Mouse (Mus musculus) forebrain, embryonic 13.5 days (tissue): ENCODE results near the gene Nt5m. TPM values are rescaled to one million over a fixed set of nuclear protein-coding genes. Genes with fewer than 3 reads are reported as not detected.
"Not testable (repeated sequence)": the region's sequence is repeated elsewhere in the genome, so short reads cannot be mapped to it uniquely, and the experiment has no call there.

Source experiments
- ATAC-seq: fragments of 200-750 bp; cut with Nextera tagmentation; 2 replicates; pipeline ENCODE4 v1.8.0; 2017
- H3K27ac ChIP-seq: fragments of 300-500 bp; sonication (generic); 2 replicates; pipeline ENCODE4 v1.5.1; 2015; ENCODE audit warnings: inconsistent platforms, mild to moderate bottlenecking, moderate library complexity
- H3K27me3 ChIP-seq: fragments of 300-500 bp; sonication (generic); 2 replicates; pipeline ENCODE4 v1.6.1; 2015; ENCODE audit warnings: mild to moderate bottlenecking, inconsistent platforms
- H3K36me3 ChIP-seq: fragments of 300-500 bp; sonication (generic); 2 replicates; pipeline ENCODE4 v1.6.1; 2015; ENCODE audit warnings: mild to moderate bottlenecking, inconsistent platforms; ENCODE audit not compliant: poor library complexity, severe bottlenecking
- H3K4me1 ChIP-seq: fragments of 300-500 bp; sonication (generic); 2 replicates; pipeline ENCODE4 v1.6.1; 2015; ENCODE audit warnings: inconsistent platforms
- H3K4me2 ChIP-seq: fragments of 300-500 bp; sonication (generic); 2 replicates; pipeline ENCODE4 v1.6.1; 2015; ENCODE audit warnings: inconsistent platforms, mild to moderate bottlenecking, moderate library complexity
- H3K4me3 ChIP-seq: fragments of 300-500 bp; sonication (generic); 2 replicates; pipeline ENCODE4 v1.5.1; 2015; ENCODE audit warnings: mild to moderate bottlenecking, inconsistent platforms
- H3K9ac ChIP-seq: fragments of 300-500 bp; sonication (generic); 2 replicates; pipeline ENCODE4 v1.6.1; 2015; ENCODE audit warnings: mild to moderate bottlenecking, inconsistent platforms
- H3K9me3 ChIP-seq: fragments of 300-500 bp; sonication (generic); replicated peaks from 2 replicates; pipeline ENCODE4 v1.6.1; 2016; ENCODE audit warnings: inconsistent platforms
- WGBS: fragments of 180-500 bp; shearing (Covaris S2); methylation state at CpG from one replicate; pipeline ENCODE4 v1.1.7; 2015; 5-methylcytosine and 5-hydroxymethylcytosine counted together
- polyA plus RNA-seq: library from polyadenylated mRNA; unstranded; fragments of >200 nt; fragmentation: Nextera tagmentation; extraction: Ambion mirVana; gene quantifications from 2 replicates; pipeline ENCODE4 v1.2.1, GENCODE M21; 2015

The Nt5m gene
- polyA plus RNA-seq, 1 experiment from 2014 or later, result 46.6 TPM

DNA sequence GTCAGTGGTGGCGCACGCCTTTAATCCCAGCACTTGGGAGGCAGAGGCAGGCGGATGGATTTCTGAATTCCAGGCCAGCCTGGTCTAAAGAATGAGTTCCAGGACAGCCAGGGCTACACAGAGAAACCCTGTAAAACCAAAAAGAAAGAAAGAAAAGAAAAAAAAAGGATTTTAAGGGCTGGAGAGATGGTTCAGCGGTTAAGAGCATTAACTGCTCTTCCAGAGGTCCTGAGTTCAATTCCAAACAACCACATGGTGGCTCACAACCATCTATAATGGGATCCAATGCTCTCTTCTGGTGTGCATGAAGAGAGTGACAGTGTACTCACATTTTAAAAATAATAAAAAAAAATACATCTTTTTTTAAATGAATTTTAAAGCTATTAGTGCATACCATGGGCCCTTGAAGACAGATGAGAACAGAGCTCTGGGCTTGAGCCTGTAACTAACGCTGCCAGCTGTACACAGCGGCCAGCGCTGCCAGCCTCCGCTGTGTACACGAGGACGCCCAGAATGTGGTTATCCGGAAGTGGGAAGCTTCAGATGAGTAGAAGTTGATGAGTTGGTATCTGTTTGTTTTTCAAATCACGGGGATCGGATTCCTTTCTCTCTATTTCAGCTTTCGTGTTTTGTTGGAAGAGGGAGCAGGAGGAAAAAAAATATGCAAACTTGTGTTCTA, 28.6 kb upstream of the Nt5m start:
- WGBS, result 68% methylated on average over 14 of the region's 14 CpGs
- Histone ChIP-seq H3K9ac (peak overlapping the region; percentile 80), H3K4me2 (peak overlapping the region; percentile 88), H3K27ac (peak overlapping the region; percentile 97), H3K4me1 (peaks cover 12% of the 10 kb centered on the region), H3K27me3 (no peaks in the 10 kb centered on the region), H3K4me3 (peak overlapping the region; percentile 83), H3K36me3 (peaks cover 25% of the 10 kb centered on the region), H3K9me3 (no peaks in the 10 kb centered on the region)
- ATAC-seq, result no peak

DNA sequence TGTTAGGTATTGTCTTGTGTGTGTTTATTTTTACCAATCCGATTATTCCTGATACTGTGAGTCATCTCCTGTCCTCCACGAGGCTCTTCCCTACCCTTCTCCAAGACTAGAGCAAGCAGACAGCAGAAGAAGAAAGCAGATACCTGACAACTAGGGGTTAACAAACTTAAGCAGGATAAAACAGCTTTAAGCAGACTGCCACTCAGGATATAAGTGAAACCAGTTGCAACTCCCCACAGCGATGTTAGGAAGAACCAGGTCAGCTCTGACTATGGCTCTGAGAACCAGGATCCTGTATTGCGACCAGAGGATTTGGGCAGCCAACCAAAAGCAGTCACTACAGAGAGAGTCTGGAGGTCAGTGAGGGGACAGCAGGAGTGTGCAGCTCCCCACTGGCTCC, 28.0 kb upstream of the Nt5m start:
- no peak overlapping the region for H3K4me3 ChIP-seq
- H3K36me3 ChIP-seq, result peaks cover 25% of the 10 kb centered on the region
- 79% methylated on average over 4 of the region's 4 CpGs for WGBS
- H3K4me1 ChIP-seq, result peaks cover 12% of the 10 kb centered on the region
- H3K9me3 ChIP-seq, result no peaks in the 10 kb centered on the region
- H3K27ac ChIP-seq, result no peak overlapping the region
- ATAC-seq, result no peak
- H3K9ac ChIP-seq, result no peak overlapping the region
- H3K4me2 ChIP-seq, result no peak overlapping the region
- H3K27me3 ChIP-seq, result no peaks in the 10 kb centered on the region

DNA sequence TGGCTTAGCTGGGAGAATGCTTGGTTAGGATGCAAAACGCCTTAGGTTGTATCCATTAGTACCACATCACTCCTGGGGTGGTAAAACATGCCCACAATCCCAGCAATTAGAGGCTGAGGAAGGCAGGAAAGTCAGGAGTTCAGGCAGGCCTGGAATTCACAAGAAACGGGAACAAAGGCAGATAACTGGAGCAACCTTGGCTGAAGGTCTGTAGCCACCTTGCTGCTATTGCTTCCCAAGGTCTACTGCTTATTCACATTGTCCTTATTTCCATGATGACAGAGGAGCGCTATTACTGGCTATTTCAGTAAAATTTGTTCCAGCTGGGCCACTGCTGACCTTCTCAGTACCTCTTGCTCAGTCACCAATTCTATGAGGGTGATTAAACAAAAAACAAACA, 26.0 kb upstream of the Nt5m start:
- ATAC-seq, result no peak
- 80% methylated on average over 3 of the region's 3 CpGs for WGBS
- no peak overlapping the region for H3K4me2 ChIP-seq
- peaks cover 30% of the 10 kb centered on the region for H3K36me3 ChIP-seq
- no peak overlapping the region for H3K9ac ChIP-seq
- no peaks in the 10 kb centered on the region for H3K9me3 ChIP-seq
- no peaks in the 10 kb centered on the region for H3K27me3 ChIP-seq
- H3K4me1 ChIP-seq, result peaks cover 10% of the 10 kb centered on the region
- H3K4me3 ChIP-seq, result no peak overlapping the region
- no peak overlapping the region for H3K27ac ChIP-seq

DNA sequence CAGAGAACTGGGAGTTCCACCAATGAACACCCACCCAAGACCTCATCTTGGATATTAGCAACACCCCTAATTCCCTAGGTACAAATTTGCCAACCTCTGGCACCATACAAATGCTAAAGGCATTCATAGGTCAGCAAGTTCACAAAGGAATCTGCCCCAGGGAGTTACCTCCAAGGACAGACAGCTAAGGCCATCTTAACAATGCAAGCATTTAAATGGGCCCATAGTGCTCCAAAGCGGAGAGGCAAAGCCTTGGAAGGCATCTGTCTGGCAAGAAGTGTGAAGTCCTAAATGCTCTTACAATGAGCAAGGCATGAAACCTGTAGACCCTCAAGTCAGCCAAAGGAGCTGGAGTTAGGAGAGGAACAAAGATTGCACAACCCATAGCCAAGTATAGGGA, 24.9 kb upstream of the Nt5m start:
- Histone ChIP-seq H3K4me2 (no peak overlapping the region), H3K27ac (no peak overlapping the region), H3K4me3 (no peak overlapping the region), H3K9me3 (no peaks in the 10 kb centered on the region), H3K36me3 (peaks cover 40% of the 10 kb centered on the region), H3K27me3 (no peaks in the 10 kb centered on the region), H3K9ac (no peak overlapping the region), H3K4me1 (no peaks in the 10 kb centered on the region)
- 66% methylated on average over 1 of the region's 1 CpGs for WGBS
- no peak for ATAC-seq

DNA sequence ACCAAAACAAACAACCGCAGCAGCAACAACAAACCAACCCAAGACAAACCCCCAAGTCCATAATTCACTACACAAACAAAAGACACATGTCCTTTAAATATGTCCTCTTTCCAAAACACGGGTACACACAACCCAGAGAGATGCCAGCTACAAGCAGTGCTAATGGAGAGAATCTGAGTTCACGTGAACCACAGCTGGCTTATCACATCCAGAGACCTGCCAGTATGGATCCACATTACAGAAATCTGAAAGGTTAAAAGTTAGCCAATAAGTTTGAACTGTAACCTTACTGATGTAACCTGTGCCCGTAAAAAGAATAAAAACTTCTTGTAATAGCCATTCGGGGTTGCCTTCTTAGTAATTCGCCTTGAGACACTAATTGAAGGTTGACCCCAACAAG, 24.3 kb upstream of the Nt5m start:
- no peak for ATAC-seq
- no peak overlapping the region for H3K4me2 ChIP-seq
- no peak overlapping the region for H3K4me3 ChIP-seq
- no peak overlapping the region for H3K27ac ChIP-seq
- no peaks in the 10 kb centered on the region for H3K27me3 ChIP-seq
- peaks cover 46% of the 10 kb centered on the region for H3K36me3 ChIP-seq
- H3K9me3 ChIP-seq, result no peaks in the 10 kb centered on the region
- H3K4me1 ChIP-seq, result no peaks in the 10 kb centered on the region
- WGBS, result 90% methylated on average over 6 of the region's 6 CpGs
- no peak overlapping the region for H3K9ac ChIP-seq

DNA sequence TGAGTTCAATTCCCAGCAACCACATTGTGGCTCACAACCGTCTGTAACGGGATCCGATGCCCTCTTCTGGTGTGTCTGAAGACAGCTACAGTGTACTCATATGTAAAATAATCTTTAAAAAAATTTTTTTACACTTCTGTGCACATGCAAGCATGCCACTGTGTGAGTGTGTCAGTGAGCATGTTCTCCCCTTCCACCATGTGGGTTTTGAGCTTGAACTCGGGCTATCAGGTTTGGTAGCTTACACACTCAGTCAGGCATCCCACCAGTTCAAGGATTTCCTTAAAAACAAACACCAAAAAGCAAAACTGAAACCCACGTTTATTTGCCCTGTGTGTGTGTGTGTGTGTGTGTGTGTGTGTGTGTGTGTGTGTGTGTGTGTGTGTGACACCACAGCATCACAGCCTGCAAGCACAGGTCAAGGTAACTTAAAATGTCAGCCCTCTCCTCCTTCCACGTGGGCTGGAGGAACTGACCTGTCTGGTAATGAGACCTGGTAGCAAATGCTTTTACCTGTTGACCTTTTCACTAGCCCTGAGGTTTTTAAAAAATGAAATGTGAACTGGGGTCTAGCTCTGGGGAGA, 23.7 kb upstream of the Nt5m start:
- no peaks in the 10 kb centered on the region for H3K9me3 ChIP-seq
- H3K27ac ChIP-seq, result no peak overlapping the region
- no peak overlapping the region for H3K4me3 ChIP-seq
- H3K4me2 ChIP-seq, result no peak overlapping the region
- H3K4me1 ChIP-seq, result no peaks in the 10 kb centered on the region
- no peaks in the 10 kb centered on the region for H3K27me3 ChIP-seq
- H3K9ac ChIP-seq, result no peak overlapping the region
- no peak for ATAC-seq
- 90% methylated on average over 6 of the region's 6 CpGs for WGBS
- peaks cover 52% of the 10 kb centered on the region for H3K36me3 ChIP-seq

DNA sequence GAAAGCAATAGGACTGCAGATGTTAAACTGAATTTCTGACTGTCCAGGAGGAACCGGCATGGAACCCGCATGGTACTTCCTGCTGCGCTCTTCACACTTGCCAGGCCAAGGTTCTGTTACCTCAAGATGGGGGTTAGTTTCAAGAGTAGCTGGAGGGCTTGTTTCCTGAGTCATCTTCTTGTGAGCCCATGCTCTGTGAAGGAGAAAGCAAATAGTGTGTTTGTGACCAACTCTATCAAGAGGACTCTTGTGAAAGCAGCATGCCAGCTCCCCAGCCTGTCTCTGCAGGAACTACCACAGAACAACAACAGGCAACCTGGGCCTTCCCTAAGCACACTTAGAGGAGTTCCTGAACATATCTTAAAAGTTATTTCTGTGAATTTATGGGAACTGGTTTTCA, 21.3 kb upstream of the Nt5m start:
- no peaks in the 10 kb centered on the region for H3K9me3 ChIP-seq
- no peak overlapping the region for H3K4me2 ChIP-seq
- peaks cover 74% of the 10 kb centered on the region for H3K36me3 ChIP-seq
- no peak for ATAC-seq
- 96% methylated on average over 3 of the region's 3 CpGs for WGBS
- no peaks in the 10 kb centered on the region for H3K4me1 ChIP-seq
- H3K27ac ChIP-seq, result no peak overlapping the region
- H3K4me3 ChIP-seq, result no peak overlapping the region
- H3K27me3 ChIP-seq, result no peaks in the 10 kb centered on the region
- no peak overlapping the region for H3K9ac ChIP-seq

DNA sequence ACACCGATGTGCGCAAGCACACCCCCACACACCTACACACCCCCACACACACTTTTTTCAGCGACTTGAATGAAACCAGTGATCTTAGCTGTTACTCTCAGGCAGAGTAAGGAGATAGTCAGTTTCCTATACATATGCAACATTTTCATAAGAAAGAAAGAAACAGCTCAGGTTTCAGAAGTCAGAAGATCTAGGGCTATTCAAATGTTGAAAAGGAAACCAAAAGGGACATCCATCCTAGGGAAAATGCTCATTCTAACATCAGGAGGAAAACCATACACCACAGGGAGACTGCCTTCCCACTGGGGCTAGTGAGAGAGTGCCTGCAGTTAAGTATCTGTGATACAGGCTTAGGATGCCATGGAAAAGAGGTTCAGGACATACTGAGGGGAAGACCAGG, 17.6 kb upstream of the Nt5m start:
- Histone ChIP-seq H3K9me3 (no peaks in the 10 kb centered on the region), H3K4me2 (no peak overlapping the region), H3K36me3 (peaks cover 97% of the 10 kb centered on the region), H3K27me3 (no peaks in the 10 kb centered on the region), H3K4me1 (no peaks in the 10 kb centered on the region), H3K27ac (no peak overlapping the region), H3K9ac (no peak overlapping the region), H3K4me3 (no peak overlapping the region)
- 88% methylated on average over 3 of the region's 3 CpGs for WGBS
- no peak for ATAC-seq

DNA sequence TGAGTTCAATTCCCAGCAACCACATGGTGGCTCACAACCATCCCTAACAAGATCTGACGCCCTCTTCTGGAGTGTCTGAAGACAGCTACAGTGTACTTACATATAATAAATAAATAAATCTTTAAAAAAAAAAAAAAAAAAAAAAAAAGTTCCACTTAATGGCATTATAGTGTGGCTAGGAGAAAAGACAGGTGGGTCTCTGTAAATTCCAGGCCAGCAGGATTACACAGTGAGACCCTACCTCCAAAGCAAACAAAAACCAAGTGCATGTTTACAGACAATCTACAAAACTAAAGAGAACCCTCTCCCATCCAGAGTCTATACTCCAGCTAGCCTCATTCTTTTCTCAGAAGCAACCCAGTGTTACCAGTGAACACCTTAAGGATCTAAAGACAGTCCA, 1.5 kb upstream of the Nt5m start:
- ATAC-seq, H3K27ac ChIP-seq, H3K27me3 ChIP-seq, H3K9me3 ChIP-seq: not testable (repeated sequence)
- Histone ChIP-seq H3K9ac (peak overlapping the region; percentile 97; the same call in 1 of the 2 replicates), H3K4me2 (peak overlapping the region; percentile 80), H3K36me3 (peaks cover 39% of the 10 kb centered on the region), H3K4me3 (peak overlapping the region; percentile 98), H3K4me1 (peaks cover 24% of the 10 kb centered on the region)
- WGBS, result no CpG with 5 or more reads among the region's 1 CpGs

DNA sequence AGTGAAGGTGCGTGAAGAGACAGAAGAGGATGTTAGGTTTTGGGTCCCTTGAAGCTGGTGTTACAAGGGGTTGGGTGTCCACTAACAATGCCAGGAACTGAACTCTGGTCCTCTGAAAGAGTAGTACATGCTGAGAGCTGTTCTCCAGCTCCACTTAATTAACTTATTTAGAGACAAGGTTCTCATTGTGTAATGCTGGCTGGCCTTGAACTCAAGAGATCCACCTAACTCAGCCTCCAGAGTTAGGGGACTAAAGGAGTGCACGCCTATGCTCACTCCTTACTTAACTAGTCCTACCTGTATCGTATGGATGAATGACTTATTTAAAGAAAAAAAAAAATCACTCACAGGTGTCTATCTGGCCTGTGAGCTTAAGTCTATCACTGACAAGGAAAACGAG, 821 bp upstream of the Nt5m start:
- no peak for ATAC-seq
- H3K4me1 ChIP-seq, result peaks cover 24% of the 10 kb centered on the region
- peak overlapping the region; percentile 98 for H3K4me3 ChIP-seq
- H3K9ac ChIP-seq, result peak overlapping the region; percentile 97
- H3K36me3 ChIP-seq, result peaks cover 34% of the 10 kb centered on the region
- H3K27me3 ChIP-seq, result no peaks in the 10 kb centered on the region
- H3K27ac ChIP-seq, result peak overlapping the region; percentile 97; the same call in 1 of the 2 replicates
- WGBS, result 62% methylated on average over 4 of the region's 4 CpGs
- H3K4me2 ChIP-seq, result peak overlapping the region; percentile 80
- H3K9me3 ChIP-seq, result no peaks in the 10 kb centered on the region

DNA sequence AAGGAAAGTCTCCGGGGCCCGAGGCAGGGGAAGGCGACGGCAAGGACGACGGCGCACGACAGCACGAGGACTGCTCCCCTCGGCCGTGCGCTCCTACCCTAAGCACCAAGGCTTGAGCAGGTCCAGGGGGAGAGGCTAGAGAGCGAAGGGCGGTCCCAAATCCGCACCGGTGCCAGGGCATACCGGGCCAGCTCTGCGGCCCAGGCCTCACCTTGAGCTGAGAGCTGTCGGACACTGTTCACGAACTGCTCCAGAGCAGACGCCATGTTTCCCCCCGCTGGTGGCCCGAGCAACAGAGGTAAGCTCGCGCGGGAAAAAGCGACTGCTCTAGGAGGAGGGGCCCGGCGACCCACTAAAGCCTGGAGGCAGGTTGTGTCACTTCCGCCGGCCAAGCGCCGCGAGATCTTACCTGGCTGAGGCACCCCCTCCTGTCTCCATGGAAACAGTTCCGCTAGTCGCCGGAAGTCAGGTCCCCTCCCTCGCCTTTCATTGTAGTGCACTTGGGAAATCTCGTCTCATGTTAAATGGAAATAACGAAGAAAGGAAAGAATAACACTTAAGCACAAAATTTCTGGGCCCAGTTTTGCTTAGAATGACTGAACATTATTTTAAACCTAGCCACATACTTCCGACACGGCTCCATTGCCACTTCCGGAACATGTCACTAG, 346 bp downstream of the Nt5m start, which contains the start of gene Cops3:
TSS of gene Cops3 (minus strand) at position 380 of the 668 bp plus-strand sequence.
- Histone ChIP-seq H3K9ac (peak within 1 kb of the TSS; percentile 97), H3K4me3 (peak within 1 kb of the TSS; percentile 98), H3K9me3 (no peaks in the 10 kb centered on the region), H3K4me2 (peak within 1 kb of the TSS; percentile 80), H3K27me3 (no peaks in the 10 kb centered on the region), H3K36me3 (peaks cover 22% of the 10 kb centered on the region), H3K4me1 (peaks cover 24% of the 10 kb centered on the region), H3K27ac (peak within 1 kb of the TSS; percentile 97)
- WGBS, result 1% methylated on average over 43 of the region's 43 CpGs
- ATAC-seq, result peak; percentile 98

DNA sequence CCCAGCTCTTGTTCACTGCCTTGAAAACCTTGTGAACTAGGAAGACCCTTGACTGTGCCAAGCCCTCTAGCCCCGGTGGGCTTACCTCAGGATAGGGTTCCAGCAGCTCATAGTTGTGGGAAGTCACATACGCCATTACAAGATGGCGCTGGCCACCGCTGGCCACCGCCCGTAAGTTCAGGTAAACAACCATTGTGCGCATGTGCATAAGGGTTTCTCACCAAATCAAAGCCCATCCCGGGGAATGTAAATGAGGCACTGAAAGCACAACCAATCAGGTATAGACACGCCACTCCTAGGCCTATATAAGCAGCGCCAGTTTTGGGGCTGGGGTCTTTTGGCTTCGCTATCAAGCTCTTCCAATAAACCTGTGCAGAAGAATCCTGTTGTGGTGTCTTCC, 7.1 kb downstream of the Nt5m start:
- H3K4me2 ChIP-seq, result no peak overlapping the region
- H3K27me3 ChIP-seq, result no peaks in the 10 kb centered on the region
- no peaks in the 10 kb centered on the region for H3K36me3 ChIP-seq
- ATAC-seq, result no peak
- H3K9me3 ChIP-seq, result no peaks in the 10 kb centered on the region
- H3K4me1 ChIP-seq, result peaks cover 13% of the 10 kb centered on the region
- H3K9ac ChIP-seq, result no peak overlapping the region
- no peak overlapping the region for H3K4me3 ChIP-seq
- 97% methylated on average over 11 of the region's 11 CpGs for WGBS
- H3K27ac ChIP-seq, result no peak overlapping the region
